Mouse (Mus musculus) neural tube, embryonic 15.5 days (tissue): Measurements from ENCODE around the gene Pgm3. TPM values are rescaled to one million over a fixed set of nuclear protein-coding genes. Genes with fewer than 3 reads are reported as not detected.
A peak's percentile ranks its signal among the peaks of the same experiment; 100 is the strongest.

Experiments
- ATAC-seq: fragments of 200-750 bp; cut with Nextera tagmentation; 2 replicates; pipeline ENCODE4 v1.8.0; 2017; ENCODE audit warnings: mild to moderate bottlenecking, moderate TSS enrichment, moderate library complexity; ENCODE audit not compliant: low FRiP score
- H3K27ac ChIP-seq: fragments of 300-500 bp; sonication (generic); replicated peaks from 2 replicates; pipeline ENCODE4 v1.5.1; 2015; ENCODE audit warnings: mild to moderate bottlenecking, inconsistent platforms
- H3K27me3 ChIP-seq: fragments of 300-500 bp; sonication (generic); replicated peaks from 2 replicates; pipeline ENCODE4 v1.6.1; 2015; ENCODE audit warnings: inconsistent platforms
- H3K36me3 ChIP-seq: fragments of 300-500 bp; sonication (generic); 2 replicates; pipeline ENCODE4 v1.6.1; 2015; ENCODE audit warnings: inconsistent platforms
- H3K4me1 ChIP-seq: fragments of 300-500 bp; sonication (generic); 2 replicates; pipeline ENCODE4 v1.6.1; 2015; ENCODE audit warnings: inconsistent platforms
- H3K4me2 ChIP-seq: fragments of 300-500 bp; sonication (generic); 2 replicates; pipeline ENCODE4 v1.6.1; 2015; ENCODE audit warnings: inconsistent platforms, mild to moderate bottlenecking, moderate library complexity
- H3K4me3 ChIP-seq: fragments of 300-500 bp; sonication (generic); replicated peaks from 2 replicates; pipeline ENCODE4 v1.5.1; 2015; ENCODE audit warnings: mild to moderate bottlenecking, inconsistent platforms
- H3K9ac ChIP-seq: fragments of 300-500 bp; sonication (generic); replicated peaks from 2 replicates; pipeline ENCODE4 v1.6.1; 2015; ENCODE audit warnings: mild to moderate bottlenecking, inconsistent platforms
- H3K9me3 ChIP-seq: fragments of 300-500 bp; sonication (generic); replicated peaks from 2 replicates; pipeline ENCODE4 v1.6.1; 2016; ENCODE audit warnings: inconsistent platforms
- WGBS: fragments of 180-500 bp; shearing (Covaris S2); methylation state at CpG from one replicate; pipeline ENCODE4 v1.1.7; 2015; ENCODE audit warnings: mixed read lengths; 5-methylcytosine and 5-hydroxymethylcytosine counted together
- polyA plus RNA-seq: library from polyadenylated mRNA; unstranded; fragments of >200 nt; fragmentation: Nextera tagmentation; extraction: Ambion mirVana; gene quantifications from 2 replicates; pipeline ENCODE4 v1.2.1, GENCODE M21; 2015

Pgm3 gene
- polyA plus RNA-seq, 1 experiment from 2014 or later, result 32.2 TPM

- Histone ChIP-seq H3K27me3 (no peaks in the 10 kb centered on the region), H3K4me1 (no peaks in the 10 kb centered on the region), H3K9ac (no peak overlapping the region), H3K27ac (no peak overlapping the region), H3K4me3 (no peak overlapping the region), H3K9me3 (no peaks in the 10 kb centered on the region), H3K36me3 (no peaks in the 10 kb centered on the region), H3K4me2 (no peak overlapping the region)
- no peak for ATAC-seq
- WGBS, result 95% methylated on average over 11 of the region's 11 CpGs
Measured at GRCm38 (mm10) chr9:86587019-86587795, 15.6 kb upstream of the Pgm3 start.

GRCm38 (mm10) chr9:86583740-86584139 is 12.1 kb upstream of the Pgm3 start:
- no peak overlapping the region for H3K4me2 ChIP-seq
- no peak overlapping the region for H3K27ac ChIP-seq
- H3K4me3 ChIP-seq, result no peak overlapping the region
- peak; percentile 73; the same call in 1 of the 2 replicates for ATAC-seq
- WGBS, result 58% methylated on average over 3 of the region's 3 CpGs
- H3K9ac ChIP-seq, result no peak overlapping the region
- H3K36me3 ChIP-seq, result peaks cover 5% of the 10 kb centered on the region; the same call in 1 of the 2 replicates
- no peaks in the 10 kb centered on the region for H3K9me3 ChIP-seq
- H3K4me1 ChIP-seq, result no peaks in the 10 kb centered on the region
- no peaks in the 10 kb centered on the region for H3K27me3 ChIP-seq

- 93% methylated on average over 10 of the region's 10 CpGs for WGBS
- Histone ChIP-seq H3K4me3 (no peak overlapping the region), H3K9me3 (no peaks in the 10 kb centered on the region), H3K36me3 (peaks cover 5% of the 10 kb centered on the region; the same call in 1 of the 2 replicates), H3K4me2 (no peak overlapping the region), H3K9ac (no peak overlapping the region), H3K27me3 (no peaks in the 10 kb centered on the region), H3K4me1 (no peaks in the 10 kb centered on the region), H3K27ac (no peak overlapping the region)
- no peak for ATAC-seq
Measured at GRCm38 (mm10) chr9:86579657-86580056, 8.0 kb upstream of the Pgm3 start.

GRCm38 (mm10) chr9:86575178-86575577 is 3.5 kb upstream of the Pgm3 start:
- H3K4me3 ChIP-seq, result no peak overlapping the region

GRCm38 (mm10) chr9:86573616-86574303 is 2.1 kb upstream of the Pgm3 start:
- no peak overlapping the region for H3K4me2 ChIP-seq
- H3K27ac ChIP-seq, result no peak overlapping the region
- no peak for ATAC-seq
- WGBS, result 87% methylated on average over 20 of the region's 20 CpGs
- H3K4me1 ChIP-seq, result peaks cover 25% of the 10 kb centered on the region
- no peak overlapping the region for H3K9ac ChIP-seq
- H3K36me3 ChIP-seq, result peaks cover 8% of the 10 kb centered on the region; the same call in 1 of the 2 replicates
- no peaks in the 10 kb centered on the region for H3K9me3 ChIP-seq
- no peak overlapping the region for H3K4me3 ChIP-seq
- H3K27me3 ChIP-seq, result no peaks in the 10 kb centered on the region

More at GRCm38 (mm10) chr9:86575178-86575577, 3.5 kb upstream of the Pgm3 start:
- no peak overlapping the region for H3K27ac ChIP-seq
- no peak overlapping the region for H3K9ac ChIP-seq
- no peak overlapping the region for H3K4me2 ChIP-seq
- H3K9me3 ChIP-seq, result no peaks in the 10 kb centered on the region
- H3K4me1 ChIP-seq, result peaks cover 19% of the 10 kb centered on the region
- ATAC-seq, result no peak
- 89% methylated on average over 6 of the region's 6 CpGs for WGBS
- H3K27me3 ChIP-seq, result no peaks in the 10 kb centered on the region
- H3K36me3 ChIP-seq, result no peaks in the 10 kb centered on the region; the same call in 1 of the 2 replicates

GRCm38 (mm10) chr9:86572636-86573291 is 1.1 kb upstream of the Pgm3 start:
- Histone ChIP-seq H3K4me3 (peak overlapping the region; percentile 85), H3K9me3 (no peaks in the 10 kb centered on the region), H3K27me3 (no peaks in the 10 kb centered on the region), H3K4me1 (peaks cover 25% of the 10 kb centered on the region), H3K4me2 (peak overlapping the region; percentile 97), H3K27ac (no peak overlapping the region; the same call in 1 of the 2 replicates), H3K9ac (peak overlapping the region; percentile 72), H3K36me3 (peaks cover 15% of the 10 kb centered on the region; the same call in 1 of the 2 replicates)
- peak; percentile 2; the same call in 1 of the 2 replicates for ATAC-seq
- 9% methylated on average over 13 of the region's 13 CpGs for WGBS

GRCm38 (mm10) chr9:86572196-86572595 is 554 bp upstream of the Pgm3 start:
- Histone ChIP-seq H3K27ac (peak overlapping the region; percentile 68), H3K36me3 (peaks cover 17% of the 10 kb centered on the region; the same call in 1 of the 2 replicates), H3K9ac (peak overlapping the region; percentile 72), H3K4me1 (peaks cover 25% of the 10 kb centered on the region), H3K9me3 (no peaks in the 10 kb centered on the region), H3K4me3 (peak overlapping the region; percentile 85), H3K4me2 (peak overlapping the region; percentile 97), H3K27me3 (no peaks in the 10 kb centered on the region)
- 0% methylated on average over 25 of the region's 25 CpGs for WGBS
- ATAC-seq, result peak; percentile 69

- Histone ChIP-seq H3K4me2 (peak overlapping the region; percentile 97), H3K36me3 (peaks cover 23% of the 10 kb centered on the region), H3K9me3 (no peaks in the 10 kb centered on the region), H3K27ac (no peak overlapping the region), H3K4me3 (peak overlapping the region; percentile 85), H3K27me3 (no peaks in the 10 kb centered on the region), H3K4me1 (peaks cover 25% of the 10 kb centered on the region), H3K9ac (peak overlapping the region; percentile 43)
- 13% methylated on average over 8 of the region's 8 CpGs for WGBS
- ATAC-seq, result no peak
Measured at GRCm38 (mm10) chr9:86570946-86571345, 696 bp downstream of the Pgm3 start.

- Histone ChIP-seq H3K4me2 (peak overlapping the region; percentile 97), H3K9me3 (no peaks in the 10 kb centered on the region), H3K9ac (peak overlapping the region; percentile 43), H3K27me3 (no peaks in the 10 kb centered on the region), H3K36me3 (peaks cover 27% of the 10 kb centered on the region), H3K4me1 (peaks cover 25% of the 10 kb centered on the region), H3K4me3 (peak overlapping the region; percentile 85), H3K27ac (no peak overlapping the region)
- ATAC-seq, result no peak
- 74% methylated on average over 10 of the region's 10 CpGs for WGBS
Measured at GRCm38 (mm10) chr9:86570261-86570890, 1.3 kb downstream of the Pgm3 start.

GRCm38 (mm10) chr9:86569314-86569910 is 2.2 kb downstream of the Pgm3 start:
- WGBS, result 79% methylated on average over 3 of the region's 3 CpGs
- no peak for ATAC-seq
- H3K9me3 ChIP-seq, result no peaks in the 10 kb centered on the region

GRCm38 (mm10) chr9:86560543-86560942 is 11.1 kb downstream of the Pgm3 start:
- Histone ChIP-seq H3K27ac (no peak overlapping the region), H3K27me3 (no peaks in the 10 kb centered on the region), H3K4me3 (no peak overlapping the region), H3K4me1 (no peaks in the 10 kb centered on the region), H3K9me3 (no peaks in the 10 kb centered on the region), H3K9ac (no peak overlapping the region), H3K4me2 (no peak overlapping the region), H3K36me3 (peaks cover 74% of the 10 kb centered on the region)
- 84% methylated on average over 3 of the region's 3 CpGs for WGBS
- ATAC-seq, result no peak

More at GRCm38 (mm10) chr9:86569314-86569910, 2.2 kb downstream of the Pgm3 start:
- Histone ChIP-seq H3K4me2 (no peak overlapping the region), H3K4me1 (peaks cover 25% of the 10 kb centered on the region), H3K27ac (no peak overlapping the region), H3K4me3 (no peak overlapping the region), H3K27me3 (no peaks in the 10 kb centered on the region), H3K36me3 (peaks cover 37% of the 10 kb centered on the region), H3K9ac (no peak overlapping the region)
